Mouse (Mus musculus): ENCODE measurements around the gene Pigk. TPM values are rescaled to one million over a fixed set of nuclear protein-coding genes. Genes with fewer than 3 reads are reported as not detected.
A peak's percentile ranks its signal among the peaks of the same experiment; 100 is the strongest.

Pigk gene
- polyA plus RNA-seq, 1 experiment from 2014 or later: 47.2 TPM

GRCm38 (mm10) chr3:152756896-152757295 lies 43.0 kb downstream of the Pigk start:
- H3K4me2 ChIP-seq: no peak overlapping the region
- 0 out of 2 replicates have a peak, but pooled peaks cover 4% of the 10 kb centered on the region for H3K36me3 ChIP-seq
- no peak overlapping the region for H3K9ac ChIP-seq (replicated peaks)
- no peak overlapping the region for H3K4me3 ChIP-seq (replicated peaks)
- 0 out of 2 replicates have a peak overlapping the region, but pooled peaks have one; percentile 10 for H3K27ac ChIP-seq (replicated peaks)
- no peak; the same call in 1 of the 2 replicates for ATAC-seq (ENCODE audit: low FRiP score)
- 37% methylated on average over 2 of the region's 2 CpGs for WGBS
- H3K27me3 ChIP-seq (replicated peaks): no peaks in the 10 kb centered on the region
- peaks cover 27% of the 10 kb centered on the region for H3K4me1 ChIP-seq
- H3K9me3 ChIP-seq (replicated peaks): no peaks in the 10 kb centered on the region

GRCm38 (mm10) chr3:152757464-152758393 lies 43.8 kb downstream of the Pigk start:
- H3K4me1 ChIP-seq: peaks cover 27% of the 10 kb centered on the region
- H3K4me3 ChIP-seq (replicated peaks): no peak overlapping the region
- 78% methylated on average over 12 of the region's 12 CpGs for WGBS
- H3K4me2 ChIP-seq: no peak overlapping the region
- H3K36me3 ChIP-seq: no peaks in the 10 kb centered on the region
- no peak overlapping the region for H3K9ac ChIP-seq (replicated peaks)
- H3K27me3 ChIP-seq (replicated peaks): no peaks in the 10 kb centered on the region
- H3K9me3 ChIP-seq (replicated peaks): no peaks in the 10 kb centered on the region
- ATAC-seq (ENCODE audit: low FRiP score): no peak
- peak overlapping the region; percentile 10; the same call in 1 of the 2 replicates for H3K27ac ChIP-seq (replicated peaks)

GRCm38 (mm10) chr3:152758500-152759032 lies 44.7 kb downstream of the Pigk start:
- ATAC-seq (ENCODE audit: low FRiP score): no peak
- H3K4me2 ChIP-seq: no peak overlapping the region
- peaks cover 30% of the 10 kb centered on the region for H3K4me1 ChIP-seq
- H3K36me3 ChIP-seq: no peaks in the 10 kb centered on the region
- H3K27me3 ChIP-seq (replicated peaks): no peaks in the 10 kb centered on the region
- 63% methylated on average over 15 of the region's 15 CpGs for WGBS
- H3K9ac ChIP-seq (replicated peaks): no peak overlapping the region
- H3K9me3 ChIP-seq (replicated peaks): no peaks in the 10 kb centered on the region
- H3K27ac ChIP-seq (replicated peaks): no peak overlapping the region
- no peak overlapping the region for H3K4me3 ChIP-seq (replicated peaks)

DNA sequence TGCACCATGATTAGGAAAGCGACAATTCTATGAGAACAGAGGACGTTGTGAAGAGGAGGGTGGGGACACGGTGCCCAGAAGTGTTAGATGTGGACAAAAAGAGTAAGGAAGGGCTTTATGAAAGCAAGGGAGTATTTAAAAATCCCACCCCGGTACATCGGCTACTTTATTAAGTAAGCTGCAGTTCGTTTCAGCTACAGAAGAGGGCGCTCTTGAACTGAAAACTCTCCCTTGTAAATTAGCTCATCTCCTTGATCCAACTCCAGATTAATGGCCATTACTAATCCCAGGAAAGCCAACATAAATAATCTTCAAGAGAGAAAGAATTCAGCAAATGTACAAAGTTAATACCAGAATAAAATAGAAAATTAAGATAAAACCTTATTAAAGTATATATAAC lies 47.2 kb downstream of the Pigk start:
- Histone ChIP-seq H3K36me3 (no peaks in the 10 kb centered on the region), H3K4me1 (peaks cover 31% of the 10 kb centered on the region), H3K27ac (replicated peaks) (no peak overlapping the region), H3K9me3 (replicated peaks) (no peaks in the 10 kb centered on the region), H3K4me3 (replicated peaks) (no peak overlapping the region), H3K27me3 (replicated peaks) (no peaks in the 10 kb centered on the region), H3K4me2 (no peak overlapping the region), H3K9ac (replicated peaks) (no peak overlapping the region)
- no peak for ATAC-seq (ENCODE audit: low FRiP score)
- 25% methylated on average over 7 of the region's 7 CpGs for WGBS

DNA sequence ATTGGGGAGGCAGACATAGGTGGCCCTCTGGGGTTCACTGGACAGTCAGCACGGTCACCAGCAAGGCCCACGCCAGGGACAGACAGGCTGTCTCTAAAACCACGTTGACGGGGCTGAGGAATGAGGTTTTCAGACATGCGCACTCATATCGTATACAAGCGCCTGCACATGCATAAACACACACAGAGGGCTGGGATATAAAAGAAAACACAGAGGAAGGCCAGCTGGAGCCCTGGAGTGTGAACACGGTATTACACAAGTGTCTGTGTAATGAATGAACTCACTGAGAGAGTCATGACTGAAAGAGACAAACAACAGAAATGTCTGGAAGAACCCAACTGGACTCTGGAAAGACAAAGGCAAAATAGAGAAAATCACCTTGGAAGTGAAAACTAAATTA lies 47.8 kb downstream of the Pigk start:
- H3K9ac ChIP-seq (replicated peaks): no peak overlapping the region
- no peak overlapping the region for H3K4me2 ChIP-seq
- H3K4me1 ChIP-seq: peaks cover 28% of the 10 kb centered on the region
- no peak overlapping the region for H3K4me3 ChIP-seq (replicated peaks)
- 78% methylated on average over 8 of the region's 8 CpGs for WGBS
- H3K9me3 ChIP-seq (replicated peaks): no peaks in the 10 kb centered on the region
- no peaks in the 10 kb centered on the region for H3K36me3 ChIP-seq
- no peak overlapping the region for H3K27ac ChIP-seq (replicated peaks)
- H3K27me3 ChIP-seq (replicated peaks): no peaks in the 10 kb centered on the region
- no peak for ATAC-seq (ENCODE audit: low FRiP score)

- H3K4me3 ChIP-seq (replicated peaks): no peak overlapping the region
- WGBS: 93% methylated on average over 8 of the region's 8 CpGs
- peaks cover 21% of the 10 kb centered on the region for H3K4me1 ChIP-seq
- no peak overlapping the region for H3K27ac ChIP-seq (replicated peaks)
- no peaks in the 10 kb centered on the region for H3K36me3 ChIP-seq
- H3K9ac ChIP-seq (replicated peaks): no peak overlapping the region
- H3K9me3 ChIP-seq (replicated peaks): no peaks in the 10 kb centered on the region
- no peaks in the 10 kb centered on the region for H3K27me3 ChIP-seq (replicated peaks)
- no peak overlapping the region for H3K4me2 ChIP-seq
- no peak for ATAC-seq (ENCODE audit: low FRiP score)
These were observed 48.4 kb downstream of the Pigk start for GRCm38 (mm10) chr3:152762302-152762701.

- ATAC-seq (ENCODE audit: low FRiP score): no peak
- H3K27me3 ChIP-seq (replicated peaks): no peaks in the 10 kb centered on the region
- no peaks in the 10 kb centered on the region for H3K9me3 ChIP-seq (replicated peaks)
- WGBS: 48% methylated on average over 26 of the region's 26 CpGs
- no peak overlapping the region for H3K27ac ChIP-seq (replicated peaks)
- peak overlapping the region; percentile 47 for H3K4me2 ChIP-seq
- peaks cover 4% of the 10 kb centered on the region; the same call in 1 of the 2 replicates for H3K36me3 ChIP-seq
- no peak overlapping the region for H3K9ac ChIP-seq (replicated peaks)
- peaks cover 13% of the 10 kb centered on the region for H3K4me1 ChIP-seq
- H3K4me3 ChIP-seq (replicated peaks): peak overlapping the region; percentile 16
These were observed 49.4 kb downstream of the Pigk start for GRCm38 (mm10) chr3:152763139-152763882.

- no peaks in the 10 kb centered on the region for H3K27me3 ChIP-seq (replicated peaks)
- H3K4me2 ChIP-seq: no peak overlapping the region
- H3K27ac ChIP-seq (replicated peaks): no peak overlapping the region
- no peak overlapping the region for H3K9ac ChIP-seq (replicated peaks)
- H3K4me1 ChIP-seq: peaks cover 6% of the 10 kb centered on the region; the same call in 1 of the 2 replicates
- peaks cover 15% of the 10 kb centered on the region; the same call in 1 of the 2 replicates for H3K36me3 ChIP-seq
- ATAC-seq (ENCODE audit: low FRiP score): no peak
- H3K4me3 ChIP-seq (replicated peaks): no peak overlapping the region
- no peaks in the 10 kb centered on the region for H3K9me3 ChIP-seq (replicated peaks)
- WGBS: 77% methylated on average over 8 of the region's 8 CpGs
These were observed 50.8 kb downstream of the Pigk start for GRCm38 (mm10) chr3:152764516-152765312.

DNA sequence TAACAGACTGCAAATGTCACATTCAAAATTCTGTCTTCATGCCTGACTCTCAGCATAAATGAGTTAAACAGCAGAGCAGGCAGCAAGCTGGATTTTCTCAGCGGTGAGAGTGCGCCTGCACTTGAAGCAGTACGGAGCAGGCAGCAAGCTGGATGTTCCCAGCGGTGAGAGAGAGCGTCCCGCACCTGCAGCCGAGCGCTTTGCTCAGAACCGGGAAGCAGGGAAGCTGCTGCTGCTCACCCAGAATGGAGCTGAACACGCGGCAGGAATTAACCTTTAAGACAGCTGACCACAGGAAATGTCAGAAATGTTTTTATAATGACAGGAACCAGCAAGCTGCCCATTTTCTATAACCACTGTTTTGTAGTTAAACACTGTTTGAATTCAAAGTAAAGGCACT lies 53.6 kb downstream of the Pigk start:
- Histone ChIP-seq H3K36me3 (peaks cover 15% of the 10 kb centered on the region), H3K4me2 (no peak overlapping the region), H3K4me1 (peaks cover 4% of the 10 kb centered on the region; the same call in 1 of the 2 replicates), H3K9ac (replicated peaks) (no peak overlapping the region), H3K9me3 (replicated peaks) (no peaks in the 10 kb centered on the region), H3K27me3 (replicated peaks) (no peaks in the 10 kb centered on the region), H3K4me3 (replicated peaks) (no peak overlapping the region), H3K27ac (replicated peaks) (no peak overlapping the region)
- no peak for ATAC-seq (ENCODE audit: low FRiP score)
- WGBS: 79% methylated on average over 11 of the region's 11 CpGs

- Histone ChIP-seq H3K27me3 (replicated peaks) (no peaks in the 10 kb centered on the region), H3K9ac (replicated peaks) (no peak overlapping the region), H3K9me3 (replicated peaks) (no peaks in the 10 kb centered on the region), H3K4me1 (no peaks in the 10 kb centered on the region), H3K4me2 (no peak overlapping the region), H3K27ac (replicated peaks) (no peak overlapping the region), H3K36me3 (peaks cover 15% of the 10 kb centered on the region), H3K4me3 (replicated peaks) (no peak overlapping the region)
- ATAC-seq (ENCODE audit: low FRiP score): no peak
- WGBS: 82% methylated on average over 6 of the region's 6 CpGs
These were observed 56.2 kb downstream of the Pigk start for GRCm38 (mm10) chr3:152770056-152770455.

- Histone ChIP-seq H3K36me3 (no peaks in the 10 kb centered on the region), H3K9ac (replicated peaks) (no peak overlapping the region), H3K4me2 (no peak overlapping the region), H3K4me3 (replicated peaks) (no peak overlapping the region), H3K27me3 (replicated peaks) (no peaks in the 10 kb centered on the region), H3K9me3 (replicated peaks) (no peaks in the 10 kb centered on the region), H3K4me1 (no peaks in the 10 kb centered on the region), H3K27ac (replicated peaks) (no peak overlapping the region)
- no peak for ATAC-seq (ENCODE audit: low FRiP score)
- WGBS: 85% methylated on average over 6 of the region's 6 CpGs
These were observed 62.5 kb downstream of the Pigk start for GRCm38 (mm10) chr3:152776363-152776762.

All from neural tube, embryonic 15.5 days (tissue).